Mouse (Mus musculus) layer of hippocampus, adult 18-20 months (tissue): Measurements from ENCODE around the gene Rbpj. TPM values are rescaled to one million over a fixed set of nuclear protein-coding genes. Genes with fewer than 3 reads are reported as not detected.
A peak's percentile ranks its signal among the peaks of the same experiment; 100 is the strongest.

Experiments used
- DNase-seq, 2 experiments: peaks; one replicate each; pipeline ENCODE4 v3.0.0; 2022; ENCODE audit warnings: low spot score in 2 of 2
- total RNA-seq, 2 experiments: library from RNA; stranded (reverse); gene quantifications; 2 replicates each; pipeline ENCODE4 v1.2.3; 2021

The Rbpj gene
- total RNA-seq, 2 experiments from 2014 or later, result 18.8 to 21.8 TPM

GRCm38 (mm10) chr5:53589172-53589960 lies 123.4 kb downstream of the Rbpj start:
- DNase-seq, result peak; percentile 95 to 97

GRCm38 (mm10) chr5:53590179-53590765 lies 124.3 kb downstream of the Rbpj start:
- DNase-seq, result peak; percentile 99

GRCm38 (mm10) chr5:53590875-53591682 lies 125.1 kb downstream of the Rbpj start:
- peak in 1 of 2 experiments; percentile 12 for DNase-seq

GRCm38 (mm10) chr5:53591683-53592050 lies 125.7 kb downstream of the Rbpj start:
- DNase-seq, result no peak

GRCm38 (mm10) chr5:53593080-53593688 lies 127.2 kb downstream of the Rbpj start:
- DNase-seq, result no peak

GRCm38 (mm10) chr5:53594274-53594673 lies 128.3 kb downstream of the Rbpj start:
- peak in 1 of 2 experiments; percentile 73 for DNase-seq

- peak in 1 of 2 experiments; percentile 46 for DNase-seq
Measured at GRCm38 (mm10) chr5:53598510-53598909, 132.6 kb downstream of the Rbpj start.

GRCm38 (mm10) chr5:53599116-53599515 lies 133.2 kb downstream of the Rbpj start:
- DNase-seq, result no peak

GRCm38 (mm10) chr5:53602194-53602593 lies 136.2 kb downstream of the Rbpj start:
- no peak for DNase-seq

- no peak for DNase-seq
Measured at GRCm38 (mm10) chr5:53605450-53605849, 139.5 kb downstream of the Rbpj start.

- no peak for DNase-seq
Measured at GRCm38 (mm10) chr5:53607230-53607996, 141.5 kb downstream of the Rbpj start.

GRCm38 (mm10) chr5:53618844-53619243 lies 152.9 kb downstream of the Rbpj start:
- no peak for DNase-seq

- no peak for DNase-seq
Measured at GRCm38 (mm10) chr5:53632026-53632425, 166.1 kb downstream of the Rbpj start.

GRCm38 (mm10) chr5:53636795-53637194 lies 170.8 kb downstream of the Rbpj start:
- DNase-seq, result no peak

- no peak for DNase-seq
Measured at GRCm38 (mm10) chr5:53637206-53637605, 171.3 kb downstream of the Rbpj start.

GRCm38 (mm10) chr5:53638647-53639046 lies 172.7 kb downstream of the Rbpj start:
- DNase-seq, result peak in 1 of 2 experiments; percentile 35

- no peak for DNase-seq
Measured at GRCm38 (mm10) chr5:53646669-53647068, 180.7 kb downstream of the Rbpj start.

GRCm38 (mm10) chr5:53647358-53647757 lies 181.4 kb downstream of the Rbpj start:
- DNase-seq, result no peak

GRCm38 (mm10) chr5:53656596-53656995 lies 190.6 kb downstream of the Rbpj start:
- DNase-seq, result no peak

- peak in 1 of 2 experiments; percentile 9 for DNase-seq
Measured at GRCm38 (mm10) chr5:53657925-53658324, 192.0 kb downstream of the Rbpj start.

GRCm38 (mm10) chr5:53661508-53661907 lies 195.6 kb downstream of the Rbpj start:
- no peak for DNase-seq
